ENCODE assay signal across 10 mouse cellular contexts in genomic region chr17:35812736-35813135, GRCm38 (mm10). TPM values are rescaled to one million over a fixed set of nuclear protein-coding genes. Genes with fewer than 3 reads are reported as not detected.
DNase-seq lines count a peak whose midpoint lies in the region; ATAC-seq and TF ChIP-seq lines count a peak whose summit lies in the region.
"Had no signal": no experiment of that assay in that cellular context is flagged by ENCODE, and none has a peak within 500 bp of the region (broad histone marks: within the 10 kb centered on the region; RNA-seq: fewer than 3 reads in every experiment).

No protein-coding gene starts in this region.

- H3K4me3 ChIP-seq in hindbrain, embryonic 16.5 days (ENCODE audit: low read length), result no peak overlapping the region
- H3K4me3 ChIP-seq in hindbrain, embryonic 10.5 days, result no peak overlapping the region
- H3K4me3 ChIP-seq in testis, adult 2 months (ENCODE audit: control insufficient read depth, low read depth, low read length), result no peak overlapping the region
- no peak overlapping the region for H3K4me3 ChIP-seq in intestine, embryonic 15.5 days (replicated peaks)
- no peak overlapping the region for H3K4me3 ChIP-seq in stomach, embryonic 16.5 days (replicated peaks; ENCODE audit: low read length)
- no peak overlapping the region for H3K4me3 ChIP-seq in midbrain, embryonic 16.5 days (ENCODE audit: low read depth, low read length)
- H3K4me3 ChIP-seq in forebrain, embryonic 16.5 days (replicated peaks; ENCODE audit: low read length), result no peak overlapping the region
- H3K4me3 ChIP-seq: erythroblast, embryonic 14.5 days had no signal

- no peak for TF ChIP-seq POLR2A in testis, adult 2 months (IDR thresholded peaks at IDR 0.05; ENCODE audit: control insufficient read depth, low read depth, low read length)

- H3K4me1 ChIP-seq in hindbrain, embryonic 16.5 days (ENCODE audit: control insufficient read depth, insufficient read depth, low read depth, low read length), result no peaks in the 10 kb centered on the region
- peaks cover 11% of the 10 kb centered on the region for H3K4me1 ChIP-seq in hindbrain, embryonic 10.5 days (replicated peaks)
- peaks cover 4% of the 10 kb centered on the region for H3K4me1 ChIP-seq in testis, adult 2 months (ENCODE audit: control insufficient read depth, insufficient read depth, low read length)
- peaks cover 29% of the 10 kb centered on the region for H3K4me1 ChIP-seq in intestine, embryonic 15.5 days (replicated peaks)
- H3K4me1 ChIP-seq in stomach, embryonic 16.5 days (ENCODE audit: control insufficient read depth, insufficient read depth, low read length), result peaks cover 41% of the 10 kb centered on the region
- H3K4me1 ChIP-seq in midbrain, embryonic 16.5 days (ENCODE audit: control insufficient read depth, insufficient read depth, low read length), result no peaks in the 10 kb centered on the region
- peaks cover 6% of the 10 kb centered on the region; the same call in 1 of the 2 replicates for H3K4me1 ChIP-seq in forebrain, embryonic 16.5 days (replicated peaks; ENCODE audit: control insufficient read depth, insufficient read depth, low read length)

- no peak for DNase-seq in hindbrain, embryonic 10.5 days (ENCODE audit: low spot score)
- no peak for DNase-seq in testis, postnatal 14 days (ENCODE audit: low spot score)
- DNase-seq: right cerebral cortex, postnatal 25 days had no signal

- ATAC-seq in hindbrain, embryonic 16.5 days, result no peak
- no peak; the same call in none of the 2 replicates for ATAC-seq in intestine, embryonic 15.5 days
- peak; percentile 26; the same call in 1 of the 2 replicates for ATAC-seq in stomach, embryonic 16.5 days (ENCODE audit: insufficient read depth, low FRiP score)
- no peak for ATAC-seq in midbrain, embryonic 16.5 days
- no peak for ATAC-seq in forebrain, embryonic 16.5 days

- no peaks in the 10 kb centered on the region for H3K27me3 ChIP-seq in hindbrain, embryonic 16.5 days (replicated peaks; ENCODE audit: control insufficient read depth, insufficient read depth, low read length)
- 0 out of 2 replicates have a peak, but pooled peaks cover 14% of the 10 kb centered on the region for H3K27me3 ChIP-seq in hindbrain, embryonic 10.5 days (ENCODE audit: insufficient read depth, poor library complexity, severe bottlenecking)
- no peaks in the 10 kb centered on the region for H3K27me3 ChIP-seq in testis, adult 2 months (ENCODE audit: control insufficient read depth, insufficient read depth, low read length)
- no peaks in the 10 kb centered on the region for H3K27me3 ChIP-seq in intestine, embryonic 15.5 days (replicated peaks)
- H3K27me3 ChIP-seq in stomach, embryonic 16.5 days (ENCODE audit: control insufficient read depth, insufficient read depth, low read length), result no peaks in the 10 kb centered on the region
- H3K27me3 ChIP-seq in midbrain, embryonic 16.5 days (ENCODE audit: control insufficient read depth, insufficient read depth, low read depth, low read length), result no peaks in the 10 kb centered on the region
- H3K27me3 ChIP-seq in forebrain, embryonic 16.5 days (replicated peaks; ENCODE audit: control insufficient read depth, insufficient read depth, low read length), result no peaks in the 10 kb centered on the region

- H3K4me2 ChIP-seq in hindbrain, embryonic 16.5 days (ENCODE audit: low read length), result no peak overlapping the region
- H3K4me2 ChIP-seq in intestine, embryonic 15.5 days (replicated peaks), result no peak overlapping the region
- H3K4me2 ChIP-seq in stomach, embryonic 16.5 days (ENCODE audit: low read depth, low read length), result no peak overlapping the region
- H3K4me2 ChIP-seq in midbrain, embryonic 16.5 days (ENCODE audit: low read length), result no peak overlapping the region
- H3K4me2 ChIP-seq in forebrain, embryonic 16.5 days (ENCODE audit: low read length), result no peak overlapping the region

- no peak overlapping the region for H3K9ac ChIP-seq in hindbrain, embryonic 16.5 days (ENCODE audit: low read depth, low read length)
- H3K9ac ChIP-seq in intestine, embryonic 15.5 days, result no peak overlapping the region
- H3K9ac ChIP-seq in stomach, embryonic 16.5 days (ENCODE audit: low read length), result 0 out of 2 replicates have a peak overlapping the region, but pooled peaks have one; percentile 14
- no peak overlapping the region for H3K9ac ChIP-seq in midbrain, embryonic 16.5 days (ENCODE audit: low read depth, low read length)
- H3K9ac ChIP-seq in forebrain, embryonic 16.5 days (replicated peaks; ENCODE audit: low read depth, low read length), result no peak overlapping the region

- peak overlapping the region; percentile 40 for H3K27ac ChIP-seq in hindbrain, embryonic 16.5 days (ENCODE audit: low read depth, low read length)
- H3K27ac ChIP-seq in hindbrain, embryonic 10.5 days, result no peak overlapping the region
- H3K27ac ChIP-seq in testis, adult 2 months (ENCODE audit: control insufficient read depth, insufficient read depth, low read depth, low read length), result peak overlapping the region; percentile 50; the same call in 1 of the 2 replicates
- peak overlapping the region; percentile 68 for H3K27ac ChIP-seq in intestine, embryonic 15.5 days
- peak overlapping the region; percentile 86 for H3K27ac ChIP-seq in stomach, embryonic 16.5 days (ENCODE audit: low read length)
- H3K27ac ChIP-seq in midbrain, embryonic 16.5 days (ENCODE audit: low read length), result no peak overlapping the region
- H3K27ac ChIP-seq in forebrain, embryonic 16.5 days (ENCODE audit: low read length), result no peak overlapping the region

- H3K9me3 ChIP-seq in hindbrain, embryonic 16.5 days (ENCODE audit: control insufficient read depth, low read length), result no peaks in the 10 kb centered on the region
- no peaks in the 10 kb centered on the region for H3K9me3 ChIP-seq in hindbrain, embryonic 10.5 days
- H3K9me3 ChIP-seq in intestine, embryonic 15.5 days, result no peaks in the 10 kb centered on the region
- H3K9me3 ChIP-seq in stomach, embryonic 16.5 days (replicated peaks; ENCODE audit: control insufficient read depth, low read length), result no peaks in the 10 kb centered on the region
- no peaks in the 10 kb centered on the region for H3K9me3 ChIP-seq in midbrain, embryonic 16.5 days (replicated peaks; ENCODE audit: control insufficient read depth, low read length, poor library complexity, severe bottlenecking)
- H3K9me3 ChIP-seq in forebrain, embryonic 16.5 days (ENCODE audit: control insufficient read depth, low read length), result no peaks in the 10 kb centered on the region

- TF ChIP-seq CTCF in testis, adult 2 months (IDR thresholded peaks at IDR 0.05; ENCODE audit: control insufficient read depth, insufficient read depth, insufficient replicate concordance, low read depth, low read length), result no peak

- no peaks in the 10 kb centered on the region for H3K36me3 ChIP-seq in hindbrain, embryonic 16.5 days (ENCODE audit: control insufficient read depth, insufficient read depth, low read length)
- H3K36me3 ChIP-seq in hindbrain, embryonic 10.5 days, result no peaks in the 10 kb centered on the region
- H3K36me3 ChIP-seq in testis, adult 2 months (ENCODE audit: control insufficient read depth, insufficient read depth, low read length), result no peaks in the 10 kb centered on the region
- no peaks in the 10 kb centered on the region for H3K36me3 ChIP-seq in intestine, embryonic 15.5 days
- no peaks in the 10 kb centered on the region for H3K36me3 ChIP-seq in stomach, embryonic 16.5 days (ENCODE audit: control insufficient read depth, insufficient read depth, low read length)
- H3K36me3 ChIP-seq in midbrain, embryonic 16.5 days (ENCODE audit: control insufficient read depth, insufficient read depth, low read length), result no peaks in the 10 kb centered on the region
- no peaks in the 10 kb centered on the region for H3K36me3 ChIP-seq in forebrain, embryonic 16.5 days (ENCODE audit: control insufficient read depth, insufficient read depth)

- 75% methylated on average over 6 of the region's 6 CpGs for WGBS in hindbrain, embryonic 16.5 days
- WGBS in hindbrain, embryonic 10.5 days, result 80% methylated on average over 6 of the region's 6 CpGs
- 57% methylated on average over 6 of the region's 6 CpGs for WGBS in intestine, embryonic 15.5 days
- 56% methylated on average over 6 of the region's 6 CpGs for WGBS in stomach, embryonic 16.5 days
- 73% methylated on average over 6 of the region's 6 CpGs for WGBS in midbrain, embryonic 16.5 days
- 68% methylated on average over 6 of the region's 6 CpGs for WGBS in forebrain, embryonic 16.5 days

RNA-seq across cellular contexts. Expression of gene Ier3, which starts 8.7 kb away (rescaled TPM):
- 14.5 and 17.2 TPM in 2 replicates for polyA plus RNA-seq in hindbrain, embryonic 16.5 days (2015; fragmentation: Nextera tagmentation; extraction: Ambion mirVana)
- polyA plus RNA-seq in hindbrain, embryonic 10.5 days (2016; fragmentation: Nextera tagmentation; extraction: Ambion mirVana), result 3.8 and 4.8 TPM in 2 replicates
- 1.4 TPM in 2 replicates for polyA plus RNA-seq in testis, adult 2 months (2012; rRNA removed)
- 13.9 and 14.4 TPM in 2 replicates for polyA plus RNA-seq in intestine, embryonic 15.5 days (2015; fragmentation: Nextera tagmentation; extraction: Ambion mirVana)
- polyA plus RNA-seq in stomach, embryonic 16.5 days (2015; fragmentation: Nextera tagmentation; extraction: Ambion mirVana), result 22.1 and 24.4 TPM in 2 replicates
- 8.9 and 10.5 TPM in 2 replicates for polyA plus RNA-seq in midbrain, embryonic 16.5 days (2015; fragmentation: Nextera tagmentation; extraction: Ambion mirVana)
- 6.4 and 9.9 TPM in 2 replicates for polyA plus RNA-seq in forebrain, embryonic 16.5 days (2015; fragmentation: Nextera tagmentation; extraction: Ambion mirVana)

RNA-seq across cellular contexts. Expression of gene Flot1, which starts 10.3 kb away (rescaled TPM):
- 131 and 150 TPM in 2 replicates for polyA plus RNA-seq in hindbrain, embryonic 16.5 days (2015; fragmentation: Nextera tagmentation; extraction: Ambion mirVana)
- polyA plus RNA-seq in hindbrain, embryonic 10.5 days (2016; fragmentation: Nextera tagmentation; extraction: Ambion mirVana), result 58.4 and 63.7 TPM in 2 replicates
- 13.7 and 14.1 TPM in 2 replicates for polyA plus RNA-seq in testis, adult 2 months (2012; rRNA removed)
- 49.1 and 49.4 TPM in 2 replicates for polyA plus RNA-seq in intestine, embryonic 15.5 days (2015; fragmentation: Nextera tagmentation; extraction: Ambion mirVana)
- polyA plus RNA-seq in stomach, embryonic 16.5 days (2015; fragmentation: Nextera tagmentation; extraction: Ambion mirVana), result 55.8 and 58.2 TPM in 2 replicates
- polyA plus RNA-seq in midbrain, embryonic 16.5 days (2015; fragmentation: Nextera tagmentation; extraction: Ambion mirVana), result 102 and 104 TPM in 2 replicates
- polyA plus RNA-seq in forebrain, embryonic 16.5 days (2015; fragmentation: Nextera tagmentation; extraction: Ambion mirVana), result 83.5 and 89.3 TPM in 2 replicates

RNA-seq across cellular contexts. Expression of gene Tubb5, which starts 25.4 kb away (rescaled TPM):
- polyA plus RNA-seq in hindbrain, embryonic 16.5 days (2015; fragmentation: Nextera tagmentation; extraction: Ambion mirVana), result 1,705 and 1,762 TPM in 2 replicates
- 1,604 and 1,655 TPM in 2 replicates for polyA plus RNA-seq in hindbrain, embryonic 10.5 days (2016; fragmentation: Nextera tagmentation; extraction: Ambion mirVana)
- polyA plus RNA-seq in testis, adult 2 months (2012; rRNA removed), result 54.0 and 59.4 TPM in 2 replicates
- 729 and 776 TPM in 2 replicates for polyA plus RNA-seq in intestine, embryonic 15.5 days (2015; fragmentation: Nextera tagmentation; extraction: Ambion mirVana)
- 649 and 665 TPM in 2 replicates for polyA plus RNA-seq in stomach, embryonic 16.5 days (2015; fragmentation: Nextera tagmentation; extraction: Ambion mirVana)
- 1,852 and 1,913 TPM in 2 replicates for polyA plus RNA-seq in midbrain, embryonic 16.5 days (2015; fragmentation: Nextera tagmentation; extraction: Ambion mirVana)
- 1,979 and 2,045 TPM in 2 replicates for polyA plus RNA-seq in forebrain, embryonic 16.5 days (2015; fragmentation: Nextera tagmentation; extraction: Ambion mirVana)

RNA-seq across cellular contexts. Expression of gene Mdc1, which starts 28.6 kb away (rescaled TPM):
- polyA plus RNA-seq in hindbrain, embryonic 16.5 days (2015; fragmentation: Nextera tagmentation; extraction: Ambion mirVana), result 9.3 and 11.2 TPM in 2 replicates
- 18.3 and 20.7 TPM in 2 replicates for polyA plus RNA-seq in hindbrain, embryonic 10.5 days (2016; fragmentation: Nextera tagmentation; extraction: Ambion mirVana)
- polyA plus RNA-seq in testis, adult 2 months (2012; rRNA removed), result 73.7 and 81.1 TPM in 2 replicates
- 14.9 and 16.1 TPM in 2 replicates for polyA plus RNA-seq in intestine, embryonic 15.5 days (2015; fragmentation: Nextera tagmentation; extraction: Ambion mirVana)
- 11.7 and 16.2 TPM in 2 replicates for polyA plus RNA-seq in stomach, embryonic 16.5 days (2015; fragmentation: Nextera tagmentation; extraction: Ambion mirVana)
- polyA plus RNA-seq in midbrain, embryonic 16.5 days (2015; fragmentation: Nextera tagmentation; extraction: Ambion mirVana), result 8.6 and 10.3 TPM in 2 replicates
- polyA plus RNA-seq in forebrain, embryonic 16.5 days (2015; fragmentation: Nextera tagmentation; extraction: Ambion mirVana), result 10.6 and 13.2 TPM in 2 replicates

RNA-seq across cellular contexts. Expression of gene Nrm, which starts 48.4 kb away (rescaled TPM):
- 20.8 and 22.3 TPM in 2 replicates for polyA plus RNA-seq in hindbrain, embryonic 16.5 days (2015; fragmentation: Nextera tagmentation; extraction: Ambion mirVana)
- polyA plus RNA-seq in hindbrain, embryonic 10.5 days (2016; fragmentation: Nextera tagmentation; extraction: Ambion mirVana), result 70.1 and 75.9 TPM in 2 replicates
- 179 and 201 TPM in 2 replicates for polyA plus RNA-seq in testis, adult 2 months (2012; rRNA removed)
- polyA plus RNA-seq in intestine, embryonic 15.5 days (2015; fragmentation: Nextera tagmentation; extraction: Ambion mirVana), result 48.5 and 51.7 TPM in 2 replicates
- 48.9 and 51.5 TPM in 2 replicates for polyA plus RNA-seq in stomach, embryonic 16.5 days (2015; fragmentation: Nextera tagmentation; extraction: Ambion mirVana)
- polyA plus RNA-seq in midbrain, embryonic 16.5 days (2015; fragmentation: Nextera tagmentation; extraction: Ambion mirVana), result 13.5 and 14.6 TPM in 2 replicates
- 23.4 and 26.1 TPM in 2 replicates for polyA plus RNA-seq in forebrain, embryonic 16.5 days (2015; fragmentation: Nextera tagmentation; extraction: Ambion mirVana)

Comparison
In these comparisons a context has a peak if more than half of its experiments do, and no peak if none do; other contexts are left out.
1. H3K27ac ChIP-seq: peak in hindbrain, embryonic 16.5 days (single experiment), testis, adult 2 months (single experiment), intestine, embryonic 15.5 days (single experiment) and stomach, embryonic 16.5 days (single experiment); none in hindbrain, embryonic 10.5 days (single experiment), midbrain, embryonic 16.5 days (single experiment) and forebrain, embryonic 16.5 days (single experiment).
2. RNA of gene Tubb5, which starts 25.4 kb away (polyA plus RNA-seq): 1,979 to 2,045 TPM in forebrain, embryonic 16.5 days, 1,852 to 1,913 TPM in midbrain, embryonic 16.5 days, 1,705 to 1,762 TPM in hindbrain, embryonic 16.5 days, 1,604 to 1,655 TPM in hindbrain, embryonic 10.5 days, 729 to 776 TPM in intestine, embryonic 15.5 days and 649 to 665 TPM in stomach, embryonic 16.5 days; 54.0 to 59.4 TPM in testis, adult 2 months; every median in the first group is over 10 times any median in the second.